In the genomic region with DNA sequence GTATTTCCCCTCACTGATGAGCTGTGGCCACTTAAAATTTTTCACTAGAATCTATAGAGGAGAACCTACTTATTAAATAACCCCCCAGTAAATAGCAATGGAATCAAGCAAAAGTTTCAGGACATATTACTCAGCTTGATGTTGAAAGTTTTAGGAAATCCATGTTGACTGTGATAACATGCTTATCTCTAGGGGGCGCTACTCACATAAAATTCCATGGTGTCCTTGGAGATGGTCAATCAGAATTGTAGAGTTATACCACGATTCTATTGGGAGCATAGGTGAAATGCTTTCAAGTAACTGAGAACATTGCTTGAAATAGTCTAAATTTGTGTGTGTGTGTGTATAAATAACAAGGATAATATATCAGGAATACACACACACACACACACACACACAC, we compare ENCODE assay signal across 15 mouse cellular contexts. TPM values are rescaled to one million over a fixed set of nuclear protein-coding genes. Genes with fewer than 3 reads are reported as not detected.
DNase-seq lines count a peak whose midpoint lies in the region; ATAC-seq and TF ChIP-seq lines count a peak whose summit lies in the region.
"Had no signal": no experiment of that assay in that cellular context is flagged by ENCODE, and none has a peak within 500 bp of the region (broad histone marks: within the 10 kb centered on the region; RNA-seq: fewer than 3 reads in every experiment).

No protein-coding gene starts in this region.

- TF ChIP-seq RAD21 in MEL (IDR thresholded peaks at IDR 0.05; ENCODE audit: low read depth, low read length), result peak; percentile 32

- no peaks in the 10 kb centered on the region for H3K4me1 ChIP-seq in embryonic facial prominence, embryonic 11.5 days (ENCODE audit: control insufficient read depth, insufficient read depth, low read length)
- no peaks in the 10 kb centered on the region for H3K4me1 ChIP-seq in embryonic facial prominence, embryonic 10.5 days
- no peaks in the 10 kb centered on the region for H3K4me1 ChIP-seq in liver, postnatal 0 days (ENCODE audit: insufficient read depth)
- no peaks in the 10 kb centered on the region for H3K4me1 ChIP-seq in liver, embryonic 11.5 days (replicated peaks; ENCODE audit: control insufficient read depth, insufficient read depth, low read length)
- H3K4me1 ChIP-seq in MEL (ENCODE audit: control insufficient read depth in 1 of 2, insufficient read depth in 2 of 2, low read length in 2 of 2), result 0 out of 4 replicates have a peak, but pooled peaks cover 0 to 3% of the 10 kb centered on the region in 2 experiments
- H3K4me1 ChIP-seq: heart, embryonic 15.5 days had no signal

- no peak overlapping the region for H3K27ac ChIP-seq in embryonic facial prominence, embryonic 11.5 days (replicated peaks; ENCODE audit: low read depth, low read length)
- no peak overlapping the region for H3K27ac ChIP-seq in embryonic facial prominence, embryonic 10.5 days (replicated peaks)
- H3K27ac ChIP-seq in liver, postnatal 0 days (ENCODE audit: low read depth), result no peak overlapping the region
- no peak overlapping the region for H3K27ac ChIP-seq in liver, embryonic 11.5 days (ENCODE audit: low read depth, low read length)
- no peak overlapping the region for H3K27ac ChIP-seq in MEL (ENCODE audit: control insufficient read depth, low read depth, low read length)
- H3K27ac ChIP-seq: heart, embryonic 15.5 days had no signal

- no peaks in the 10 kb centered on the region for H3K36me3 ChIP-seq in embryonic facial prominence, embryonic 11.5 days (replicated peaks; ENCODE audit: control insufficient read depth, insufficient read depth, low read depth, low read length)
- H3K36me3 ChIP-seq in embryonic facial prominence, embryonic 10.5 days (replicated peaks), result no peaks in the 10 kb centered on the region
- no peaks in the 10 kb centered on the region for H3K36me3 ChIP-seq in liver, postnatal 0 days (replicated peaks; ENCODE audit: insufficient read depth, low read length)
- no peaks in the 10 kb centered on the region for H3K36me3 ChIP-seq in liver, embryonic 11.5 days (ENCODE audit: control insufficient read depth, insufficient read depth, low read length)
- no peaks in the 10 kb centered on the region for H3K36me3 ChIP-seq in MEL (ENCODE audit: control insufficient read depth in 1 of 2, insufficient read depth in 2 of 2, low read length in 2 of 2)
- H3K36me3 ChIP-seq: heart, embryonic 15.5 days had no signal

- ATAC-seq in embryonic facial prominence, embryonic 11.5 days (replicated peaks; ENCODE audit: insufficient number of reproducible peaks, low FRiP score, low TSS enrichment, low read depth), result no peak
- ATAC-seq in liver, postnatal 0 days, result no peak
- ATAC-seq in liver, embryonic 11.5 days (replicated peaks; ENCODE audit: low FRiP score), result no peak
- 0 out of 2 replicates have a peak, but pooled peaks have one; percentile 53 for ATAC-seq in megakaryocyte-erythroid progenitor cell, adult 5-6 weeks (replicated peaks; ENCODE audit: low FRiP score, low TSS enrichment, poor library complexity, severe bottlenecking)
- ATAC-seq: forebrain, embryonic 16.5 days; hindbrain, embryonic 16.5 days had no signal

- DNase-seq in embryonic facial prominence, embryonic 11.5 days (ENCODE audit: low spot score), result peak; percentile 22
- no peak for DNase-seq in embryonic facial prominence, embryonic 10.5 days (ENCODE audit: low spot score)
- DNase-seq in liver, postnatal 0 days, result no peak
- no peak for DNase-seq in liver, embryonic 11.5 days (ENCODE audit: low spot score)
- DNase-seq in MEL (ENCODE audit: low read depth, low spot score), result no peak
- no peak for DNase-seq in spleen, adult 12 weeks (ENCODE audit: low spot score)
- no peak for DNase-seq in right cerebral cortex, postnatal 4 days
- DNase-seq: cerebellum, postnatal 10 days; gastrocnemius, postnatal 36 days; kidney, postnatal 10 days had no signal

- no peaks in the 10 kb centered on the region for H3K79me2 ChIP-seq in MEL (ENCODE audit: control insufficient read depth, insufficient read depth, low read length, poor library complexity)

- no peak overlapping the region for H3K4me3 ChIP-seq in embryonic facial prominence, embryonic 11.5 days (ENCODE audit: low read depth, low read length)
- H3K4me3 ChIP-seq in embryonic facial prominence, embryonic 10.5 days, result no peak overlapping the region
- no peak overlapping the region for H3K4me3 ChIP-seq in liver, postnatal 0 days (ENCODE audit: low read depth, low read length)
- H3K4me3 ChIP-seq in liver, embryonic 11.5 days (ENCODE audit: low read depth, low read length), result no peak overlapping the region
- H3K4me3 ChIP-seq in MEL (ENCODE audit: control insufficient read depth in 1 of 2, insufficient read depth in 1 of 2, low read depth in 2 of 2, low read length in 2 of 2), result no peak overlapping the region
- H3K4me3 ChIP-seq: heart, embryonic 15.5 days had no signal

- 35% methylated on average over 2 of the region's 2 CpGs for WGBS in embryonic facial prominence, embryonic 11.5 days
- 48% methylated on average over 2 of the region's 2 CpGs for WGBS in embryonic facial prominence, embryonic 10.5 days
- 41% methylated on average over 2 of the region's 2 CpGs for WGBS in liver, postnatal 0 days (ENCODE audit: insufficient replicate concordance)
- 41% methylated on average over 2 of the region's 2 CpGs for WGBS in liver, embryonic 11.5 days

- H3K4me2 ChIP-seq in embryonic facial prominence, embryonic 11.5 days (ENCODE audit: low read depth, low read length), result no peak overlapping the region
- no peak overlapping the region for H3K4me2 ChIP-seq in liver, postnatal 0 days (ENCODE audit: low read depth, low read length)
- no peak overlapping the region for H3K4me2 ChIP-seq in liver, embryonic 11.5 days
- H3K4me2 ChIP-seq: heart, embryonic 15.5 days had no signal

- TF ChIP-seq CTCF in liver, postnatal 0 days (IDR thresholded peaks at IDR 0.05; ENCODE audit: low read depth), result peak; percentile 53
- peak in 2 of 3 experiments; percentile 38 to 53; a peak in 2 of 6 replicates for TF ChIP-seq CTCF in MEL (IDR thresholded peaks at IDR 0.05 in 2 of 3, conservative IDR thresholded peaks at IDR 0.05 in 1 of 3; ENCODE audit: control insufficient read depth in 1 of 3, insufficient read depth in 1 of 3, low read depth in 2 of 3, low read length in 3 of 3, poor library complexity in 1 of 3, severe bottlenecking in 1 of 3)

- TF ChIP-seq POLR2A in MEL (IDR thresholded peaks at IDR 0.05; ENCODE audit: control insufficient read depth in 1 of 2, insufficient read depth in 1 of 2, low read depth in 1 of 2, low read length in 2 of 2, poor library complexity in 1 of 2), result no peak

- TF ChIP-seq EP300 in liver, postnatal 0 days (IDR thresholded peaks at IDR 0.05; ENCODE audit: low read depth), result no peak
- TF ChIP-seq EP300 in MEL (IDR thresholded peaks at IDR 0.05; ENCODE audit: low read depth in 1 of 2, low read length in 2 of 2), result no peak

- H3K27me3 ChIP-seq in embryonic facial prominence, embryonic 11.5 days (ENCODE audit: control insufficient read depth, insufficient read depth, low read length), result no peaks in the 10 kb centered on the region
- H3K27me3 ChIP-seq in embryonic facial prominence, embryonic 10.5 days (replicated peaks; ENCODE audit: low read depth, poor library complexity, severe bottlenecking), result no peaks in the 10 kb centered on the region
- H3K27me3 ChIP-seq in liver, postnatal 0 days (ENCODE audit: insufficient read depth, low read length), result no peaks in the 10 kb centered on the region
- no peaks in the 10 kb centered on the region for H3K27me3 ChIP-seq in liver, embryonic 11.5 days (replicated peaks; ENCODE audit: control insufficient read depth, insufficient read depth, low read length)
- peaks cover 0 to 5% of the 10 kb centered on the region in 2 experiments; a peak in 3 of 4 replicates for H3K27me3 ChIP-seq in MEL (ENCODE audit: control insufficient read depth in 1 of 2, insufficient read depth in 2 of 2, low read length in 2 of 2)
- H3K27me3 ChIP-seq: heart, embryonic 15.5 days had no signal

- H3K9me3 ChIP-seq in embryonic facial prominence, embryonic 11.5 days (replicated peaks; ENCODE audit: control insufficient read depth, low read length), result no peaks in the 10 kb centered on the region
- no peaks in the 10 kb centered on the region for H3K9me3 ChIP-seq in embryonic facial prominence, embryonic 10.5 days
- H3K9me3 ChIP-seq in liver, postnatal 0 days (ENCODE audit: low read length), result no peaks in the 10 kb centered on the region
- H3K9me3 ChIP-seq in liver, embryonic 11.5 days (ENCODE audit: control insufficient read depth, low read length), result no peaks in the 10 kb centered on the region
- no peaks in the 10 kb centered on the region for H3K9me3 ChIP-seq in MEL (replicated peaks; ENCODE audit: insufficient read depth, low read length)
- H3K9me3 ChIP-seq: heart, embryonic 15.5 days had no signal

- H3K9ac ChIP-seq in embryonic facial prominence, embryonic 11.5 days (replicated peaks; ENCODE audit: low read length), result no peak overlapping the region
- no peak overlapping the region for H3K9ac ChIP-seq in liver, postnatal 0 days (replicated peaks)
- no peak overlapping the region for H3K9ac ChIP-seq in liver, embryonic 11.5 days (ENCODE audit: low read depth, low read length)
- H3K9ac ChIP-seq in MEL (ENCODE audit: control insufficient read depth, low read depth, low read length, poor library complexity, severe bottlenecking), result no peak overlapping the region
- H3K9ac ChIP-seq: heart, embryonic 15.5 days had no signal

RNA-seq across cellular contexts. Expression of a gene that starts 6.8 kb away (rescaled TPM):
- polyA plus RNA-seq in embryonic facial prominence, embryonic 11.5 days (2014; fragmentation: Nextera tagmentation; extraction: Ambion mirVana), result not detected in 2 replicates
- polyA plus RNA-seq in embryonic facial prominence, embryonic 10.5 days (2016; fragmentation: Nextera tagmentation; extraction: Ambion mirVana), result not detected in 2 replicates
- 0.06 and 0.11 TPM in 2 replicates for polyA plus RNA-seq in liver, postnatal 0 days (2015; fragmentation: Nextera tagmentation; extraction: Ambion mirVana)
- 0.10 TPM in 1 of 2 replicates, not detected in the other for polyA plus RNA-seq in liver, embryonic 11.5 days (2014; fragmentation: Nextera tagmentation; extraction: Ambion mirVana)
- not detected in 2 replicates for total RNA-seq in MEL (2012; rRNA removed)
- polyA plus RNA-seq in MEL (2012; ENCODE audit: insufficient read depth in 1 of 2, insufficient read length in 2 of 2, low read depth in 1 of 2, low replicate concordance in 2 of 2, missing spikeins in 1 of 2), result not detected
- total RNA-seq in megakaryocyte-erythroid progenitor cell, adult 5-6 weeks (2014; fragmentation: Nextera tagmentation), result not detected in 2 replicates
- not detected in 2 replicates for total RNA-seq in megakaryocyte-erythroid progenitor cell, adult 5-6 weeks (2017)
- total RNA-seq: gastrocnemius, postnatal 36 days; layer of hippocampus, postnatal 25 days had no signal
- polyA plus RNA-seq: forebrain, embryonic 16.5 days; hindbrain, embryonic 16.5 days had no signal

RNA-seq across cellular contexts. Expression of a gene that starts 7.0 kb away (rescaled TPM):
- polyA plus RNA-seq in embryonic facial prominence, embryonic 11.5 days (2014; fragmentation: Nextera tagmentation; extraction: Ambion mirVana), result 0.13 TPM in 1 of 2 replicates, not detected in the other
- polyA plus RNA-seq in embryonic facial prominence, embryonic 10.5 days (2016; fragmentation: Nextera tagmentation; extraction: Ambion mirVana), result not detected in 2 replicates
- 10.2 and 10.8 TPM in 2 replicates for polyA plus RNA-seq in liver, postnatal 0 days (2015; fragmentation: Nextera tagmentation; extraction: Ambion mirVana)
- polyA plus RNA-seq in liver, embryonic 11.5 days (2014; fragmentation: Nextera tagmentation; extraction: Ambion mirVana), result 1.1 and 1.5 TPM in 2 replicates
- total RNA-seq in MEL (2012; rRNA removed), result not detected in 2 replicates
- under 1 TPM in 1 of 2 experiments, not detected in 1; 0.04 TPM for polyA plus RNA-seq in MEL (2012; ENCODE audit: insufficient read depth in 1 of 2, insufficient read length in 2 of 2, low read depth in 1 of 2, low replicate concordance in 2 of 2, missing spikeins in 1 of 2)
- 5.4 and 8.0 TPM in 2 replicates for total RNA-seq in megakaryocyte-erythroid progenitor cell, adult 5-6 weeks (2014; fragmentation: Nextera tagmentation)
- total RNA-seq in megakaryocyte-erythroid progenitor cell, adult 5-6 weeks (2017), result 15.1 and 20.2 TPM in 2 replicates
- total RNA-seq: layer of hippocampus, postnatal 25 days had no signal
